Mouse (Mus musculus) layer of hippocampus, adult 9-10 months (tissue): ENCODE data around the gene Vmn1r229.

Source experiments
- DNase-seq: peaks from one replicate; pipeline ENCODE4 v3.0.0; 2022; ENCODE audit warnings: low spot score

Vmn1r229 gene

GRCm38 (mm10) chr17:20811255-20811654, at the start of gene Vmn1r229:
Gene Vmn1r229 (plus strand): TSS chr17:20811555.
- DNase-seq: no peak

- DNase-seq: no peak
Observed at GRCm38 (mm10) chr17:20786057-20786456, 25.3 kb upstream of the Vmn1r229 start, which contains the start of gene Vmn1r228. Gene Vmn1r228 (minus strand): TSS chr17:20786157.

DNA sequence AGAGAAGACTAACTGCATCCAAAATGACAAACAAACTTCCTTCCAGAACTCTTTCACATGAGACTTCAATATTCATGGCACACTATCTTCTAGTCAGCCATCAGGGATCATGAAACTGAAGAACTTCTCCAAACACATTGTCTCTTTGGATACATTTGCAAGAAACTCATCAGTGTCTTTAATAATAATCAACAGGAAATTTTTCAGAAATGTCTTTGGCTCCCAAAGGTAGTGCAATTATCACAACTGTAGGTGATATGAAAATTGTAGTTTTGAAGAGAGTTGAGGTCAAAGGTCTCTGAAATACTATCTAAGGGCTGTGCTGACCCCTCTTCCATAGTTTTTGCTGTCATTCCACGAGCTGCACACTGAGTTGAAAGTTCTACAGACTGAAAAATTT, 28.8 kb downstream of the Vmn1r229 start, which contains the start of gene Vmn1r230:
Vmn1r230 (plus strand) TSS at position 301 of the 400 bp plus-strand sequence.
- DNase-seq: no peak
